Mouse (Mus musculus): ENCODE measurements around the gene Ankdd1a. TPM values are rescaled to one million over a fixed set of nuclear protein-coding genes. Genes with fewer than 3 reads are reported as not detected.

The Ankdd1a gene
- polyA plus RNA-seq (2012; rRNA removed): 0.17 and 0.59 TPM in 2 replicates

DNA sequence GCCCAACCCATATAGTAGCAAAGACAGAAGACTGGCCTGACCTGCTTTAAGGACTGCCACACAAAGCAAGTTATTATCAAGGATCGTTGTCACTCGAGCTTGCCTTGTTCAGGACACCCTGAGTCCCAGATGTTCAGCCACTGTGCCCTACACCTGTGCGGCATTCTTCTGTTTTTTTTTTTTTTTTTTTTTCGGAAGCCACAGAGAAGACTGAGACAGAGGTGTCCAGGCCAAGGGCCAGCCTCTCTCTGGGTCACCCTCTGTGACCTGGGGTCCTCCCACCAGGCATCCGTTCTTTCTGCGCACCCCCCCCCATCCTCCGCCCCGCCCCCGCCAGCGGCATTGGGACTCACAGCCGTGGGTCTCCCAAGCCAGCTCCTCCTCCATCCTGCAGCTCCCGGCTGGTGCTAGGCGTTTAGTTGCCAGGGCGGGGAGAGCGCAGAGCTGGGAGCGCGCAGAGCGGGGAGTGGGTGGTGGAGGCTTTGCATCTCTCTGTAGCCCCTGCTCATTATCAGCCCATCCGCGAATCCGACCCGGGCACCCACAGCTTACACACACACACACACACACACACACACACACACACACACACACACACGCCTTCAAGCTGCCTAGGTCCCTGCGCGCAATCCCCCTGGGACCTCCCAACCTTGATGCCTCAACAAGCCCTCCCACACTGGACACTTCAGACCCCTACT, at the start of gene Ankdd1a:
TSS of gene Ankdd1a (minus strand) at position 387 of the 698 bp plus-strand sequence.
- no peaks in the 10 kb centered on the region for H3K4me1 ChIP-seq (ENCODE audit: control insufficient read depth, insufficient read depth, low read length)
- TF ChIP-seq CTCF (IDR thresholded peaks at IDR 0.05; ENCODE audit: insufficient read depth, low read length) (no peak), POLR2A (IDR thresholded peaks at IDR 0.05; ENCODE audit: borderline replicate concordance, extremely low read depth, low read depth, low read length) (no peak)
- 14% methylated on average over 25 of the region's 25 CpGs for WGBS
- DNase-seq: no peak
- no peak within 1 kb of the TSS for H3K4me3 ChIP-seq (replicated peaks; ENCODE audit: extremely low read depth, low read depth, low read length)

DNA sequence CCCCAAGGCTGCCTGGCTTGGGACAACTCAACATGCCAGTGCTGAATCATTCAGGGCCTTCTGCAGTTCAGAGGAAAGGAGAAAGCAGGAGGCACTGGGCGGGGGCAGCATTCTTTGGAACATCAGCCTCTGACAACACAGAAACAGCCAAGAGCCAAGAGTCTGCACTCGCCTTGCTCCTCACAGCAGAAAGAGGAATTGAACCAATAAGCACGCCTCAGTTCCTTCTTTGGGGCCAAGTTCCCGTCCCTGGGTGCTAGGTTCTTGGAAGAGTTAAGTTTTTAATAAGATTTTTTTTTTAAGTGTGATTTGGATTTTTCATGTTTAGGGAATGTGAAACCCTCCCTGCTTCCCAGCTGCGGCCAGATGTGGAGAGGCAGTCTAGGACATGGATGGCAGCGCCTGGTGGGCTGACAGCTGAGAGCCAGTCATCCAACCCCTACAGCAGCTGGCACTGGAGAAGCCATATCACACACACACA, 49.5 kb upstream of the Ankdd1a start:
- H3K4me3 ChIP-seq (replicated peaks; ENCODE audit: extremely low read depth, low read depth, low read length): no peak overlapping the region
- DNase-seq: no peak
- 57% methylated on average over 6 of the region's 6 CpGs for WGBS
- no peak for TF ChIP-seq CTCF (IDR thresholded peaks at IDR 0.05; ENCODE audit: insufficient read depth, low read length)
- TF ChIP-seq POLR2A (IDR thresholded peaks at IDR 0.05; ENCODE audit: borderline replicate concordance, extremely low read depth, low read depth, low read length): no peak
- peaks cover 2% of the 10 kb centered on the region; the same call in 1 of the 2 replicates for H3K4me1 ChIP-seq (ENCODE audit: control insufficient read depth, insufficient read depth, low read length)

DNA sequence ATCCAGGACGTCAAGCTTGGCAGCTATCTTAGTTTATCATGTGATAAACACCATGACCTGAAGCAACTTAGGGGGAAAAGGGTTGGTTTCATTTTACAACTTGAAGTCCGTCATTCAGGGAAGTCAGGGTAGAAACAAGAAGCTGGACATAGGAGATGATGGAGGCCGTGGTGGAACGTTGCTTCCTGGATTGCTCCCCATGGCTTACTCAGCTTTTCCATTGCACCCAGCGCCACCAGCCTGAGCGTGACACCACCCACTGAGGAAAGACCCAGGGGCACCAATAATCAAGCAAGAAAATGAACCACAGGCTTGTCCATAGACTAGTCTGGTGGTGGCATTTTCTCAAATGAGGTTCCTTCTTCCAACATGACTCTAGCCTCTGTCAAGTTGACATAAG, 48.8 kb upstream of the Ankdd1a start:
- TF ChIP-seq POLR2A (IDR thresholded peaks at IDR 0.05; ENCODE audit: borderline replicate concordance, extremely low read depth, low read depth, low read length): no peak
- no peak for TF ChIP-seq CTCF (IDR thresholded peaks at IDR 0.05; ENCODE audit: insufficient read depth, low read length)
- 53% methylated on average over 6 of the region's 6 CpGs for WGBS
- Histone ChIP-seq H3K4me3 (replicated peaks; ENCODE audit: extremely low read depth, low read depth, low read length) (no peak overlapping the region), H3K4me1 (ENCODE audit: control insufficient read depth, insufficient read depth, low read length) (peaks cover 2% of the 10 kb centered on the region; the same call in 1 of the 2 replicates)
- DNase-seq: no peak

DNA sequence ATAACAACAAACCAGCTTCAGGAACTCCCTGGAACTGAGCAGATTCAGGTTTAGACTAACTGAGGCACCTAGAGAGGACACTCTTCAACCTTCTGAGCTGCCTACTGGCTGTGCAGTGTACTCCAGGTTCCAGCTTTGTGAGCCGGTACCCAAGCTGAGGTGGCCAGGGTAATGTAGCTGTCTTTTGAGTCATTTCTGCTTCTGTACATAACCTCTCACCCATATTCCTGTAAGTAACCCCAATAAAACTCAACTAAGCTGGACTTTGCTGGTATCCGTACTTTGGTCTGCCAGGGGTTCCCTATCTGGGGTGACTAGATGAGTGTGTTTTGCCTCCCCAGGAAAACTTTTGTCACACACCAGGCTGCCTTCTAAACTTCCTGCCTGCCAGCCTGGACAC, 44.7 kb upstream of the Ankdd1a start:
- TF ChIP-seq CTCF (IDR thresholded peaks at IDR 0.05; ENCODE audit: insufficient read depth, low read length) (no peak), POLR2A (IDR thresholded peaks at IDR 0.05; ENCODE audit: borderline replicate concordance, extremely low read depth, low read depth, low read length) (no peak)
- DNase-seq: no peak
- Histone ChIP-seq H3K4me1 (ENCODE audit: control insufficient read depth, insufficient read depth, low read length) (peaks cover 14% of the 10 kb centered on the region), H3K4me3 (replicated peaks; ENCODE audit: extremely low read depth, low read depth, low read length) (no peak overlapping the region)
- 93% methylated on average over 2 of the region's 2 CpGs for WGBS

DNA sequence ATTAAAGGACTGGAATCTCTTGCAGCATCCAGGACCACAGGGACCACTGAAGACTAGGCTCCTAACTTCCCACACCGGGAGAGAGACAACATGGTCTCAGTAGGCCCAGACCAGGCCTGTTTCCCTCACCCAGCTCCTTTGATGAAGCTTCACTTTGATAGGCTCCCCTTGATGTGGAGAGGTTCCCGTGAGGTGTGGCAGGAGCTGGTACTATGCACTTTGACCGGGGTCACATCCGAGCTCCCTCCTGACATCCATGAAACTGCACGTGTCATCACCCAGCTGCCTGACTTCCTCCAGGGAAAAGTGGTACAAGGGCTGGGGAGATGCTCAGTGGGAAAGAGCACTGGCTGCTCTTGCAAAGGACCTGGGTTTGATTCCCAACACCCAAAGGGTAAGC, 43.1 kb upstream of the Ankdd1a start:
- H3K4me3 ChIP-seq (replicated peaks; ENCODE audit: extremely low read depth, low read depth, low read length): no peak overlapping the region
- WGBS: 89% methylated on average over 5 of the region's 5 CpGs
- peaks cover 12% of the 10 kb centered on the region for H3K4me1 ChIP-seq (ENCODE audit: control insufficient read depth, insufficient read depth, low read length)
- DNase-seq: no peak
- TF ChIP-seq POLR2A (IDR thresholded peaks at IDR 0.05; ENCODE audit: borderline replicate concordance, extremely low read depth, low read depth, low read length): no peak
- no peak for TF ChIP-seq CTCF (IDR thresholded peaks at IDR 0.05; ENCODE audit: insufficient read depth, low read length)

DNA sequence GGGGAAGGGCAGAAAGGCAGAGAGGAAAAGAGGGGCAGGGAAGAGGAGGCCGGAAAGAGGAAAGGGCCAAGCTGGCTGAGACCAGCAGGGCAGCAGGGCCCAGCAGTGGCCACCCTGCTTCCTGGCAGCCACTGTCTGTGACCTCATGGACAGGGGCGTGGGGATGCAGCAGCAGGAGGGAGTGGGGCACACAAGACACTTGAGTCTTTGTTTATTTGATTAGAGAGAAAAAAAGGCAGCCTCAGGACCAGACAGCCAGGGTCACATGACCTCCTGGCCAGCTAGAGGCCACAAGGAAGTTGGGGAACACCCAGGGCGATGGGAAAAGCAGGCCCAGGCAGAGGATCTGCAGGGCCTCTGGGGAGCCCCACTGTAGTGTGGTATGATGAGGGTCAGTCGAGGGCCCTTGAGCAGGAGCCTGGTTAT, 42.1 kb upstream of the Ankdd1a start:
- H3K4me1 ChIP-seq (ENCODE audit: control insufficient read depth, insufficient read depth, low read length): peaks cover 12% of the 10 kb centered on the region
- no peak overlapping the region for H3K4me3 ChIP-seq (replicated peaks; ENCODE audit: extremely low read depth, low read depth, low read length)
- WGBS: 23% methylated on average over 4 of the region's 4 CpGs
- TF ChIP-seq CTCF (IDR thresholded peaks at IDR 0.05; ENCODE audit: insufficient read depth, low read length) (no peak), POLR2A (IDR thresholded peaks at IDR 0.05; ENCODE audit: borderline replicate concordance, extremely low read depth, low read depth, low read length) (no peak)
- peak; percentile 43 for DNase-seq

DNA sequence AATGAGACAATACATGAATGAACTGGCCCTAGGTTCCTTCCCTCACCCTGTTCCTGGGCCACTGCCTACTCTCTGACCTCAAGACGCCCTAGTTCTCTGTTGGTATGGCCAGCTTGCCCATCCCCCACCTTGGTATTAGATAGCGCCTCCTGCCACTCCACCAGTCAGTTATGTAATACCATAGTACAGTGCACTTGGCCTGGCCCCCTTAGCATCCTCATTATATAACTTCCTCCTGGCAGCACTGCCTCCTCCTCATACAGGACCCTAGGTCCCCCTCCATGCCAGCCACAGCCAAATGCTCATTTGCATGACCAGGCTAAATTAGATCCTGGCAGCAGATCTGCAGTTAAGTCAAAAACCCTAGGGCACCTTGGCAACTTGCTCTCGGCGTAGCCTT, 41.0 kb upstream of the Ankdd1a start:
- H3K4me3 ChIP-seq (replicated peaks; ENCODE audit: extremely low read depth, low read depth, low read length): no peak overlapping the region
- TF ChIP-seq CTCF (IDR thresholded peaks at IDR 0.05; ENCODE audit: insufficient read depth, low read length) (no peak), POLR2A (IDR thresholded peaks at IDR 0.05; ENCODE audit: borderline replicate concordance, extremely low read depth, low read depth, low read length) (no peak)
- 71% methylated on average over 4 of the region's 4 CpGs for WGBS
- peaks cover 12% of the 10 kb centered on the region for H3K4me1 ChIP-seq (ENCODE audit: control insufficient read depth, insufficient read depth, low read length)
- DNase-seq: no peak

DNA sequence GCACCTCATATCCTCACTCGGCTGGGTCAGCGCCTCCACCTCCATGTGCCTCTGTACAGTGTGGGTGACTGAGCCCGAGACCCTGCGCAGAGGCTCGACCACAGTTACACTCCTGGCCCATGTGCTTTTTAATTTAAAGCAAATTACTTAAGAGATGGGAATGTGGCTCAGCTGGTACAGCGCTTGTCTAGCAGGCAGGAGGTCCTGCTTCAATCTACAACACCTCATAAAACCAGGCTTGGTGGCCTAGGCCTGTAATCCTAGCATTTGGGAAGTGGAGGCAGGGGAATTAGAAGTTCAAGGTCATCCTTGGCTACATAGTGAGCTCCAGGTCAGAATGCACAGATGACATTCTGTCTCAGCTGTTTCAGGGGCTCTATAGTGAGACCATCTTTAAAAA, 38.8 kb upstream of the Ankdd1a start:
- no peak for TF ChIP-seq CTCF (IDR thresholded peaks at IDR 0.05; ENCODE audit: insufficient read depth, low read length)
- peaks cover 14% of the 10 kb centered on the region for H3K4me1 ChIP-seq (ENCODE audit: control insufficient read depth, insufficient read depth, low read length)
- WGBS: 81% methylated on average over 6 of the region's 6 CpGs
- no peak for DNase-seq
- no peak overlapping the region for H3K4me3 ChIP-seq (replicated peaks; ENCODE audit: extremely low read depth, low read depth, low read length)

DNA sequence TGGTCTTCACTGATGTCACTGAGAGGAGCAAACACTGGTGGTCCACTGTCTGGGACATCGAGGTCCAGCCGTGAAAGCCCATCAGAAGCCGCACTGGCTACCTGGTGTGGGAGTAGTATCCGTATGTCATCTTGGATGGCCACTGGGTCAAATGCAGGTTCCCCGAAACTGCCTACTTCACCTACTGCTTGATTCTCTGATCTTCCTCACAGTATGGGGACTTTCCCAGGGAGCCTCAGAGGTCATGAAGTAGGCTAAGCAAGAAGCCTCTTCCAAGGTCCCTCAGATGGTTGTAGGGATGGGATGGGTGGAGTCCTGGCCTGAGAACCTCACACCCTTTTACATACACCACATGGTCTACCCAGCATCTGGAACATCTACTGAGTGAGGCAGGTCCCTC, 37.0 kb upstream of the Ankdd1a start:
- TF ChIP-seq CTCF (IDR thresholded peaks at IDR 0.05; ENCODE audit: insufficient read depth, low read length): no peak
- no peak for TF ChIP-seq POLR2A (IDR thresholded peaks at IDR 0.05; ENCODE audit: borderline replicate concordance, extremely low read depth, low read depth, low read length)
- H3K4me1 ChIP-seq (ENCODE audit: control insufficient read depth, insufficient read depth, low read length): peaks cover 8% of the 10 kb centered on the region
- WGBS: 93% methylated on average over 5 of the region's 5 CpGs
- DNase-seq: no peak
- H3K4me3 ChIP-seq (replicated peaks; ENCODE audit: extremely low read depth, low read depth, low read length): no peak overlapping the region

DNA sequence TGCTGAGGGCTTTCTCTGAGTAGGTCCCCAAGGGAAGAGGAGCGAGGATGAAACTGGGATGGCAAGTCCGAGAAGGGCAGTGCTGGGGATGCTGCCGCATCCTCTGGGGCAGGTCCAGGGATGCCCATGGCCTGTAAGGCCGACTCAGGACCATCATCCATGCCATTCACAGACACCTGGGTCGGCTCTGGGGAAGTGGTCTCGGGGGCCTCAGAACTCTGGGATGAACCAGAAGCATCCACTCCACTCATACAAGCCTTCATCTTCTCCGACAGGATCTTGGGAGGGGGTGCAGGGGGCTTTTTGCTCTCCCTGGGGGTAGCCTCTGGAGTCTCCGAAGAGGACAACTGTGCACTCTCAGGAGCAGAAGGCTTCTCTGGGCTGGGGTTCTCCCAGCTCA, 36.4 kb upstream of the Ankdd1a start:
- no peak for DNase-seq
- no peak overlapping the region for H3K4me3 ChIP-seq (replicated peaks; ENCODE audit: extremely low read depth, low read depth, low read length)
- peaks cover 2% of the 10 kb centered on the region; the same call in 1 of the 2 replicates for H3K4me1 ChIP-seq (ENCODE audit: control insufficient read depth, insufficient read depth, low read length)
- TF ChIP-seq POLR2A (IDR thresholded peaks at IDR 0.05; ENCODE audit: borderline replicate concordance, extremely low read depth, low read depth, low read length) (no peak), CTCF (IDR thresholded peaks at IDR 0.05; ENCODE audit: insufficient read depth, low read length) (no peak)
- WGBS: 98% methylated on average over 8 of the region's 8 CpGs

Measured in lung, adult 2 months (tissue).